Comparison of ENCODE assay signal across 9 mouse cellular contexts in the genomic region with DNA sequence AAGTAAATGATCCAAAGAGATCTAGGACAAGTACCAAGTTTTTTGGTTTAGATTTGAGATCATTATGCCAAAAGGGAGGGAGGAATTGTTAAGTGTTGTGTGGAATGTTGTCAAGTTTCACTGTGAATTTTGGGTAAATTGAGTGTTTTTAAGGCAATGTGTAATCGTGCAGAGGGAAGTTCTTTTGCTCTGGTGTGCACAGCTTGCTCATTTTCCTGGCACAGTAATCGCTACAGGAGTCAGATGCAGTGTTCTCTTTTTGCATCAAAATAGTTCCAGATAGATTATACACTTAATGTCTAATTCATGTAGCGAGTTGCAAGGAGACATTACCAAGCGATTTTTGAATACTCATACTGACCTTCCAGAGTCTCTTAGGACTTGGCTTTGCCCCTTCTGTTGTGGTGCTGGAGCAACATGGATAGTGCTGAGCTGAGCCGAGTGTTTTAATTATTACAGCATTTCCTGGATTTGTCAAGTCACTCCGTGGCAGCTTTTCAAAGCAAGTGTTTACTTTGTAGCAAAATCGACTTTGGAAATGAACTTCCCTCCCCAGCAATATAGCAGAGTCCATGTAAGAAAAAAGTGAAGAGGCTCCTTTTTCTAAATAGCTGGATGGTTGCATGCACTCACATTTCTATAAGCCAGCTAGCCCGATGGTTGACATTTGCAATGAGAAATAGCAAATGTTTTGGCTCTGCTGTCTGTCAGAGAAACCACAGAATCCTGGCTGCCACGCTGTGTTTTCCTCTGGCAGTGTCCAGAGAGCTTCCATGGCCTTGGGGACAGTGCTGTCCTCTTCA.
DNase-seq lines count a peak whose midpoint lies in the region; ATAC-seq and TF ChIP-seq lines count a peak whose summit lies in the region.
"Had no signal": no experiment of that assay in that cellular context is flagged by ENCODE, and none has a peak within 500 bp of the region (broad histone marks: within the 10 kb centered on the region; RNA-seq: fewer than 3 reads in every experiment).

No protein-coding gene starts in this region.

- no peak for TF ChIP-seq POLR2A in bone marrow macrophage, adult 2 months (IDR thresholded peaks at IDR 0.05; ENCODE audit: borderline replicate concordance, low read depth, low read length)

- no peak for TF ChIP-seq CTCF in intestine, postnatal 0 days (IDR thresholded peaks at IDR 0.05; ENCODE audit: low read depth)
- no peak for TF ChIP-seq CTCF in bone marrow macrophage, adult 2 months (IDR thresholded peaks at IDR 0.05; ENCODE audit: low read depth, low read length)

- no peak for ATAC-seq in intestine, embryonic 14.5 days (replicated peaks; ENCODE audit: low FRiP score, low TSS enrichment, low read depth)
- ATAC-seq in intestine, postnatal 0 days, result no peak

- peaks cover 10% of the 10 kb centered on the region for H3K4me1 ChIP-seq in intestine, embryonic 14.5 days (replicated peaks; ENCODE audit: control insufficient read depth, insufficient read depth, low read length)
- no peaks in the 10 kb centered on the region for H3K4me1 ChIP-seq in intestine, postnatal 0 days (replicated peaks; ENCODE audit: control insufficient read depth, insufficient read depth, low read length)
- H3K4me1 ChIP-seq in bone marrow macrophage, adult 2 months (ENCODE audit: control insufficient read depth, insufficient read depth, low read length), result peaks cover 20% of the 10 kb centered on the region
- H3K4me1 ChIP-seq: hindbrain, embryonic 15.5 days had no signal

- H3K9ac ChIP-seq in intestine, embryonic 14.5 days (ENCODE audit: low read length), result no peak overlapping the region
- no peak overlapping the region for H3K9ac ChIP-seq in intestine, postnatal 0 days (ENCODE audit: low read depth, low read length)
- H3K9ac ChIP-seq: hindbrain, embryonic 15.5 days had no signal

- H3K27me3 ChIP-seq in intestine, embryonic 14.5 days (replicated peaks; ENCODE audit: control insufficient read depth, insufficient read depth, low read length), result no peaks in the 10 kb centered on the region
- H3K27me3 ChIP-seq in intestine, postnatal 0 days (replicated peaks; ENCODE audit: control insufficient read depth, insufficient read depth, low read length), result no peaks in the 10 kb centered on the region
- H3K27me3 ChIP-seq: hindbrain, embryonic 15.5 days had no signal

- H3K36me3 ChIP-seq in intestine, embryonic 14.5 days (ENCODE audit: control insufficient read depth, insufficient read depth, low read length), result no peaks in the 10 kb centered on the region
- H3K36me3 ChIP-seq in intestine, postnatal 0 days (ENCODE audit: control insufficient read depth, insufficient read depth), result no peaks in the 10 kb centered on the region
- H3K36me3 ChIP-seq: hindbrain, embryonic 15.5 days had no signal

- DNase-seq in intestine, embryonic 14.5 days (ENCODE audit: low spot score), result no peak
- DNase-seq in heart, postnatal 36 days, result peak; percentile 21 to 41
- DNase-seq in lung, postnatal 36 days, result peak; percentile 45
- DNase-seq in c-Kit-positive CD71-positive TER-119-positive erythroid progenitor cells, embryonic 14.5 days (ENCODE audit: low spot score), result no peak
- no peak for DNase-seq in spleen, postnatal 10 days (ENCODE audit: low spot score in 2 of 2)
- DNase-seq in spleen, postnatal 36 days (ENCODE audit: low spot score in 2 of 2), result no peak

- peak overlapping the region; percentile 23 for H3K4me2 ChIP-seq in intestine, embryonic 14.5 days (ENCODE audit: low read length)
- H3K4me2 ChIP-seq in intestine, postnatal 0 days (replicated peaks; ENCODE audit: low read depth), result no peak overlapping the region
- H3K4me2 ChIP-seq: hindbrain, embryonic 15.5 days had no signal

- WGBS in intestine, embryonic 14.5 days, result 36% methylated on average over 9 of the region's 9 CpGs
- WGBS in intestine, postnatal 0 days, result 42% methylated on average over 9 of the region's 9 CpGs

- intact Hi-C loops in heart, postnatal 36 days (cut with DNase I), result no loop called here

- H3K27ac ChIP-seq in intestine, embryonic 14.5 days (ENCODE audit: low read depth), result no peak overlapping the region
- H3K27ac ChIP-seq in intestine, postnatal 0 days (ENCODE audit: low read depth, low read length), result no peak overlapping the region
- peak overlapping the region; percentile 57 for H3K27ac ChIP-seq in bone marrow macrophage, adult 2 months (ENCODE audit: insufficient read depth, low read depth, low read length)
- H3K27ac ChIP-seq: hindbrain, embryonic 15.5 days had no signal

- no peaks in the 10 kb centered on the region for H3K9me3 ChIP-seq in intestine, embryonic 14.5 days (ENCODE audit: control insufficient read depth, low read length)
- no peaks in the 10 kb centered on the region for H3K9me3 ChIP-seq in intestine, postnatal 0 days (ENCODE audit: control insufficient read depth)
- H3K9me3 ChIP-seq: hindbrain, embryonic 15.5 days had no signal

- H3K4me3 ChIP-seq in intestine, embryonic 14.5 days (ENCODE audit: low read depth, low read length), result no peak overlapping the region
- no peak overlapping the region for H3K4me3 ChIP-seq in intestine, postnatal 0 days (ENCODE audit: low read depth, low read length)
- peak overlapping the region; percentile 16; the same call in 1 of the 2 replicates for H3K4me3 ChIP-seq in bone marrow macrophage, adult 2 months (ENCODE audit: insufficient read depth, low read length)
- H3K4me3 ChIP-seq: hindbrain, embryonic 15.5 days had no signal

Comparison
In these comparisons a context has a peak if more than half of its experiments do, and no peak if none do; other contexts are left out.
1. DNase-seq: peak in heart, postnatal 36 days (2 of 2) and lung, postnatal 36 days (single experiment); none in intestine, embryonic 14.5 days (single experiment), c-Kit-positive CD71-positive TER-119-positive erythroid progenitor cells, embryonic 14.5 days (single experiment), spleen, postnatal 10 days (0 of 2) and spleen, postnatal 36 days (0 of 2).